Mouse (Mus musculus) midbrain, embryonic 11.5 days (tissue): ENCODE measurements around the gene Tmppe. TPM values are rescaled to one million over a fixed set of nuclear protein-coding genes. Genes with fewer than 3 reads are reported as not detected.

ENCODE experiments used
- ATAC-seq: fragments of 200-750 bp; cut with Nextera tagmentation; 2 replicates; pipeline ENCODE4 v1.8.0; 2017; ENCODE audit warnings: moderate TSS enrichment, moderate library complexity; ENCODE audit not compliant: low FRiP score
- DNase-seq: peaks from one replicate; pipeline ENCODE4 v3.0.0; 2015; ENCODE audit warnings: low spot score; ENCODE audit errors: missing footprints
- H3K27ac ChIP-seq: fragments of 300-500 bp; sonication (generic); 2 replicates; pipeline ENCODE4 v1.5.1; 2014; ENCODE audit warnings: low read depth, low read length
- H3K27me3 ChIP-seq: fragments of 300-500 bp; sonication (generic); 2 replicates; pipeline ENCODE4 v1.6.1; 2014; ENCODE audit warnings: mild to moderate bottlenecking, low read length, moderate library complexity, mixed read lengths; ENCODE audit not compliant: control insufficient read depth, insufficient read depth
- H3K36me3 ChIP-seq: fragments of 300-500 bp; sonication (generic); 2 replicates; pipeline ENCODE4 v1.6.1; 2014; ENCODE audit warnings: mild to moderate bottlenecking, low read length, moderate library complexity, mixed read lengths; ENCODE audit not compliant: control insufficient read depth, insufficient read depth
- H3K4me1 ChIP-seq: fragments of 300-500 bp; sonication (generic); 2 replicates; pipeline ENCODE4 v1.6.1; 2014; ENCODE audit warnings: low read length; ENCODE audit not compliant: control insufficient read depth, insufficient read depth
- H3K4me2 ChIP-seq: fragments of 300-500 bp; sonication (generic); 2 replicates; pipeline ENCODE4 v1.6.1; 2014; ENCODE audit warnings: mild to moderate bottlenecking, moderate library complexity
- H3K4me3 ChIP-seq: fragments of 300-500 bp; sonication (generic); 2 replicates; pipeline ENCODE4 v1.5.1; 2014; ENCODE audit warnings: low read depth, low read length
- H3K9ac ChIP-seq: fragments of 300-500 bp; sonication (generic); 2 replicates; pipeline ENCODE4 v1.6.1; 2014; ENCODE audit warnings: low read length
- H3K9me3 ChIP-seq: fragments of 300-500 bp; sonication (generic); 2 replicates; pipeline ENCODE4 v1.6.1; 2016; ENCODE audit warnings: low read length; ENCODE audit not compliant: control insufficient read depth
- WGBS: fragments of 180-500 bp; shearing (Covaris S2); extraction: QIAGEN DNeasy Blood & Tissue Kit; methylation state at CpG from one replicate; pipeline ENCODE4 v1.1.7; 2014; 5-methylcytosine and 5-hydroxymethylcytosine counted together
- polyA plus RNA-seq: library from polyadenylated mRNA; unstranded; fragments of >200 nt; fragmentation: Nextera tagmentation; extraction: Ambion mirVana; gene quantifications from 2 replicates; pipeline ENCODE4 v1.2.1, GENCODE M21; 2014

Tmppe gene
- polyA plus RNA-seq, 1 experiment from 2014 or later, result 3.1 TPM

DNA sequence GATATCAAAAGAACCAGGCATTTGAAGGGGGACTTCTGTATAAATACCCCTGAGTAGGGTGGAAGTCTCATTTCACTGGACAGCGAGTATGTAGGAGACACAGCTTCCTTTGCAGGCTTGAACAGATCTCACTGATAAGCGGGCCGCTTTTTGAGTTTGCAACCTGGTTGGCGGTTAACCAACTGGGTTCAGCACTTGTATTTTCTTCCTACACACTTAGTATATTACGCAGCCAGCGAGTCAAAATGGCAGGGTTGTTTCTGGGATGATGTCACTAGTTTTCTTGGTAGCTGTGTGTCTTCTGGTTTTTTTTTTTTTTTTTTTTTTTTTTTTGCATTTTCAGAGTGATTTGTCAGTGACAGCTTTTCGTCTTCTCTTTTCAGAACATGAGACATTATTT lies 20.9 kb downstream of the Tmppe start:
- no peak for ATAC-seq
- H3K36me3 ChIP-seq, result peaks cover 5% of the 10 kb centered on the region
- no peaks in the 10 kb centered on the region for H3K27me3 ChIP-seq
- DNase-seq, result peak; percentile 26
- no peak overlapping the region for H3K4me2 ChIP-seq
- 92% methylated on average over 7 of the region's 7 CpGs for WGBS
- no peak overlapping the region for H3K27ac ChIP-seq
- no peak overlapping the region for H3K9ac ChIP-seq
- no peak overlapping the region for H3K4me3 ChIP-seq
- no peaks in the 10 kb centered on the region; the same call in 1 of the 2 replicates for H3K9me3 ChIP-seq
- no peaks in the 10 kb centered on the region for H3K4me1 ChIP-seq

DNA sequence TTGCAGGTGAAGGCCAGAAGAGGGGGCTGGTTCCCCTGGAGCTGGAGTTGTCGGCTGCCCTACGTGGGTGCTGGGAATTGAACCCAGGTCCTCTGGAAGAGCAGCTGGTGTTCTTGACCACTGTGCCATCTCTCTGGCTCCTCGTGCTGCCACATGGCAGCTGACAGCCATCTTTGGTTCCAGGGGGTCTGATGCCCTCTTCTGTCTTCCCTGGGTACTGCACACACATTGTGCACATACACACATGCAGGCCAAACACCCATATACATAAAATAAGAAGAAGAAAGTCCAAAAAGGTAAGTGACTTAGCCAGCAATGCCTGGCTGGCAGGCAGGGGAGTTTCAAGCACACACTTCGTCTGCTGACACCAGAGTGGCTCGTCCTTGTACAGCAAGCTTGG lies 24.7 kb downstream of the Tmppe start:
- 97% methylated on average over 5 of the region's 5 CpGs for WGBS
- H3K4me3 ChIP-seq, result no peak overlapping the region
- H3K36me3 ChIP-seq, result peaks cover 5% of the 10 kb centered on the region
- H3K27ac ChIP-seq, result no peak overlapping the region
- no peak for ATAC-seq
- H3K9ac ChIP-seq, result no peak overlapping the region
- H3K4me2 ChIP-seq, result no peak overlapping the region
- H3K27me3 ChIP-seq, result no peaks in the 10 kb centered on the region
- peak; percentile 60 for DNase-seq
- no peaks in the 10 kb centered on the region; the same call in 1 of the 2 replicates for H3K9me3 ChIP-seq
- no peaks in the 10 kb centered on the region for H3K4me1 ChIP-seq

DNA sequence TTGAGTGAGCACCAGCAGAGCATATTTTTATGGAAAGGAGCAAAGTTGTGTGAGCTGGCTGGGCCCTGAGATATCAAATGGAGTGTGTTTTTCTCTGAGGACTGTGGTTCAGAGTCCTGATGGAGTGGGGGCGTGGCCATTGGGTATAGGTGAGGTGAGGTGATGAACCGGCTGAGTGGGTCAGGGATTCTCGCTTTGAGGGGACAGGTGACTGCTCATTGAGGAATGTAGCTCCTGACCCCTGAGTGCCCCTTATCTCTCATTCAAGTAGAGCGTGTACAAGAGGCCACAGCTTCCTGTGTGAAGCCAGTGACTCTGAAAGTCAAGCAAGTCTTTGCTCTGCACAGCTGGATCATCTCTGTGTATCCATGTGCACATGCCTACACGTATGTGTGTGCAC lies 25.3 kb downstream of the Tmppe start:
- DNase-seq, result peak; percentile 59
- Histone ChIP-seq H3K4me1 (no peaks in the 10 kb centered on the region), H3K27me3 (no peaks in the 10 kb centered on the region), H3K4me2 (no peak overlapping the region), H3K4me3 (no peak overlapping the region), H3K9ac (no peak overlapping the region), H3K9me3 (no peaks in the 10 kb centered on the region; the same call in 1 of the 2 replicates), H3K27ac (no peak overlapping the region), H3K36me3 (peaks cover 5% of the 10 kb centered on the region)
- WGBS, result 94% methylated on average over 5 of the region's 5 CpGs
- ATAC-seq, result no peak

DNA sequence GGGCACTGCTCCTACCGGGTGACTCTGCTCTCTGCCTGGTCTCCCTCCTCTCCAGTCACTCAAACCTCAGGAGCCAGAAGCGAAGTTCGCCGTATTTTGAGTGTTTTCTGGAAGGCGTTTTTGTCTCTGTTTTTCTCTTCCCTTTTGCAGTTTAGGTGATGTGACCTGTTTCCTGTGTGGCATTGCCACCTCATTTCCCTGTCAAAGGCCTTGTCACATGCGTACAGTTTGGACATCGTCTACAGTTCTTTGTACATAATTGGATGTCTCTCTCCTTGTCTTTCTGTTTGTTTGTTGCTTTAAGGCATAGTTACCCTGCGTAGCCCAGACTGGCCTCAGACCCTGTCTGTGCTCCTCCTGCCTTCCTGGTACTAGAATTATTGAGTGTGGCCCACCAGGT lies 26.5 kb downstream of the Tmppe start:
- 92% methylated on average over 8 of the region's 8 CpGs for WGBS
- H3K4me1 ChIP-seq, result no peaks in the 10 kb centered on the region
- ATAC-seq (no peak), DNase-seq (no peak)
- no peak overlapping the region for H3K4me2 ChIP-seq
- H3K36me3 ChIP-seq, result peaks cover 5% of the 10 kb centered on the region
- no peak overlapping the region for H3K4me3 ChIP-seq
- no peaks in the 10 kb centered on the region; the same call in 1 of the 2 replicates for H3K9me3 ChIP-seq
- no peak overlapping the region for H3K9ac ChIP-seq
- no peaks in the 10 kb centered on the region for H3K27me3 ChIP-seq
- no peak overlapping the region for H3K27ac ChIP-seq

DNA sequence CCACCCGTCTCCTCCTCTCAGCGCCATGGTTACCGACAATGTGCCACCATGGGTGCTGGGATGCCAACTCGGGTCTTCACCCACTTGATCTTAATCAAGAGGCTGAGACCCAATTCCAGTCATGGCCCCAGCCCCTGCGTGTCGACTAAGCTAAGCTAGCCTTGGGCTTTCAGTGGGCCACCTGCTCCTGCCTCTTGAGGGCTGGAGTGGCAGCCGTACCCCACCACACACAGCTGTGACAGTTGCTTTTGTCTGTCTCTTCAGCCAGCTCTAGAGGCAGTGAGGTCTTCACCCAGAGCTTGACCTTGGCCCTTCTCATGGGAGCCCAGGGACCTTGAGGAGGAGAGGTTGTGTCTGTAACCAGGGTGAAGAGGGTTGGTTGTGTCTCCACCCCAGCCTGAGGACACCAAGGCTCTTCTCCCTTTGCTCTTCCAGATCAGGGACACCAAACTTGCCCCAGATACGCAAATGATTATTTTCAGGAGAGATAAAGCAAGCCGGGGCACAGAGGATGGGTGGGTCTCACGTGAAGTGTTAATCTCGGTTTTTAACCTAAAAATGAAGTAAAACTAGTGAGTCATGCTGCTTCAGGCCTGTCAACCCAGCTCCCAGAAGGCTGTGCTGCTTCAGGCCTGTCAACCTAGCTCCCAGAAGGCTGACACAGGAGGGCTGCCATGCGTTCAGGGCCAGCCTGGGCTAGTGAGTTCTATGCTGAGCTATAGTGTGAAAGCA lies 27.4 kb downstream of the Tmppe start:
- DNase-seq (no peak), ATAC-seq (no peak)
- Histone ChIP-seq H3K36me3 (peaks cover 5% of the 10 kb centered on the region), H3K9me3 (no peaks in the 10 kb centered on the region; the same call in 1 of the 2 replicates), H3K4me1 (no peaks in the 10 kb centered on the region), H3K4me3 (no peak overlapping the region), H3K4me2 (no peak overlapping the region), H3K9ac (no peak overlapping the region), H3K27ac (no peak overlapping the region), H3K27me3 (no peaks in the 10 kb centered on the region)
- 86% methylated on average over 12 of the region's 12 CpGs for WGBS

DNA sequence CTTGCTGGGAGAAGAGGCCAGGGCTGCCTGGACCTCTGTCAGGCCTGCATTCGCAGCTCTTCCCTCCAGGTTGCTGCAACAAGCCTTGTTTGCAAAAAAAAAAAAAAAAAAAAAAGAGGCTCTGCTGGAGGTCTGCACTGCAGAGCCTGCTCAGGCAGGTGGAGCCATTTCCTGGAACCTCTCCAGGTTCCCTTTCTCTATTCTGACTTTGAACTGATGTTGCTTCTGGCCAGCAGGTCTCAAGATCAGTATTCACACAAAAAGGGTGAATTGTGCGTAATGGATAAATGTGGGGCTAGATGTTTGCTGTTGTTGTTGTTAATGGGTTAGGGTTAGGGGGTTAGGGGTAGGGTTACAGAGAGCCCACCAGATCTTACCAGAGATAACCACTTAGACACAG lies 34.8 kb downstream of the Tmppe start:
- no peak for DNase-seq
- ATAC-seq, result no peak
- Histone ChIP-seq H3K9me3 (0 out of 2 replicates have a peak, but pooled peaks cover 2% of the 10 kb centered on the region), H3K4me2 (no peak overlapping the region), H3K4me3 (no peak overlapping the region), H3K9ac (no peak overlapping the region), H3K4me1 (no peaks in the 10 kb centered on the region), H3K27me3 (no peaks in the 10 kb centered on the region), H3K27ac (no peak overlapping the region), H3K36me3 (no peaks in the 10 kb centered on the region)
- WGBS, result 82% methylated on average over 2 of the region's 2 CpGs

DNA sequence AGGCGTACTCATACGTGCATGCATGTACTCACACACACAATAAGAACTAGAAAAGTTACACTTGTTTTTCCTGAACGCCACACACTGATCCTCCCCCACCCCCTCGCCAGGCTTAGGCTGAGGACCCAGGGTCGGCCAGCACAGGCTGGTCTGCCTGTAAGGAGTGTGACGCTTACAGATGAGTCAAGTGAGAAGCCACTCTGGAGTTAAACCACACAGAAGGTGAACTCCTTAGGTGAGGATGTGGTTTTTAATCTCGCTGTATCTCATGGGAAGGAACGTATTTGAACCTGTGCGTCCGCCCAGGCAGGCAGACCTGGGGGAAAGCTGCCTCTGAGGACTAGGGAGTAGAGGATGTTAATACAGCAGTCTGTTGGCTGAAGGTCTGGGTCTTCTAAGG lies 39.6 kb downstream of the Tmppe start:
- Histone ChIP-seq H3K9ac (no peak overlapping the region), H3K9me3 (0 out of 2 replicates have a peak, but pooled peaks cover 2% of the 10 kb centered on the region), H3K4me3 (no peak overlapping the region), H3K4me2 (no peak overlapping the region), H3K36me3 (no peaks in the 10 kb centered on the region; the same call in 1 of the 2 replicates), H3K27ac (no peak overlapping the region), H3K27me3 (no peaks in the 10 kb centered on the region), H3K4me1 (no peaks in the 10 kb centered on the region)
- no peak for DNase-seq
- 85% methylated on average over 10 of the region's 10 CpGs for WGBS
- ATAC-seq, result no peak

DNA sequence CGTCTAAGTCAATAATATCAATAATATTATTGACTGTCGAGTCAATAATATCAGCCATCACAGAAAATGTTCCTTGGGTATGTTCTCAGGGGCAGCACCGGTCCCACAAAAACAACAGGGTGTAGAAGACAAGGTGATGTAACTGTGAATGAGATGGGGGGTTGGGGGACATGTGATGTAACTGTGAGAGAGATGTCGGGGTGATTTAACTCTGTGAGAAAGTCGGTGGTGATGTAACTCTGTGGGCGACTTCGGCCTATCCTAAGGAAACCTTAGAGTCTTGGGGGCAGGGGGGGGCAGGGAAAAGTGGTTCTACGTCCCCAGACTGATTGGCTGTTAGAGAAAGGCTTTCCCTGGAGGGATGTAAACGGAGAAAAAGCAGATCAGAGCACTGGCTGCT lies 41.3 kb downstream of the Tmppe start:
- H3K4me3 ChIP-seq, result no peak overlapping the region
- WGBS, result 94% methylated on average over 9 of the region's 9 CpGs
- no peak for ATAC-seq
- no peak overlapping the region for H3K27ac ChIP-seq
- no peak for DNase-seq
- no peak overlapping the region for H3K9ac ChIP-seq
- no peak overlapping the region for H3K4me2 ChIP-seq
- no peaks in the 10 kb centered on the region; the same call in 1 of the 2 replicates for H3K36me3 ChIP-seq
- H3K4me1 ChIP-seq, result no peaks in the 10 kb centered on the region
- H3K27me3 ChIP-seq, result no peaks in the 10 kb centered on the region
- no peaks in the 10 kb centered on the region for H3K9me3 ChIP-seq

DNA sequence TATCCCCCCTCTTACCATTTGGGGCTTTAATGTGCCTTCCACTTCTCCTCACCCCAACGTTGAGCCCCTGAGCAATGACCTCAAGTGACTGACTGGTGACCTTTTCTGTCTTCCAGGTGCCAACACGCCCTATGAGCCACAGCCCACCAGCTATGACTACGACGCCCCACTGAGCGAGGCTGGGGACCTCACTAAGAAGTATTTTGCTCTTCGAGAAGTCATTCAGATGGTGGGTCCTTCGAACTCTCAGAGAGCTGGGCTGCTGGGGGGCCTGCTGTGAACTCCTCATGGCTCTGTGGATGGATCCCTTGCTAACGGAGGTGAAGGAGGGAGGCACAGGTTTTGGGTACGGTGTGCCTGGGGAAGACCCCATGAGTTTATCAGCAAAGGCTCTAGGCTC lies 42.0 kb downstream of the Tmppe start:
- no peak for ATAC-seq
- Histone ChIP-seq H3K9ac (no peak overlapping the region), H3K27me3 (no peaks in the 10 kb centered on the region), H3K4me1 (no peaks in the 10 kb centered on the region), H3K4me2 (no peak overlapping the region), H3K4me3 (no peak overlapping the region), H3K36me3 (no peaks in the 10 kb centered on the region; the same call in 1 of the 2 replicates), H3K27ac (no peak overlapping the region), H3K9me3 (no peaks in the 10 kb centered on the region)
- DNase-seq, result no peak
- WGBS, result 82% methylated on average over 9 of the region's 9 CpGs
